Mouse (Mus musculus) G1E (cell line): ENCODE measurements at regions not wholly inside any gene's neighbourhood (a gene's known extent, or its start where the extent isn't known, plus 50 kb on each side); places are given as distances from the start of the nearest gene placed in this dataset.

Experiments used
- ATAC-seq: 2 replicates; pipeline ENCODE4 v1.8.0; 2016; ENCODE audit warnings: mild to moderate bottlenecking; ENCODE audit not compliant: insufficient number of reproducible peaks, poor library complexity, low FRiP score, severe bottlenecking; ENCODE audit errors: extremely low read depth
- DNase-seq: peaks from one replicate; pipeline ENCODE4 v3.0.0; 2012; ENCODE audit warnings: low spot score
- H3K27me3 ChIP-seq: 2 replicates; pipeline ENCODE4 v1.6.1; 2012; ENCODE audit warnings: mild to moderate bottlenecking, low read length, inconsistent platforms; ENCODE audit not compliant: insufficient read depth
- H3K36me3 ChIP-seq: replicated peaks from 2 replicates; pipeline ENCODE3; 2012; ENCODE audit warnings: mild to moderate bottlenecking, inconsistent platforms
- H3K4me1 ChIP-seq: 2 replicates; pipeline ENCODE4 v1.6.1; 2012; ENCODE audit warnings: low read depth, low read length, inconsistent platforms, mixed read lengths; ENCODE audit not compliant: insufficient read depth
- H3K4me3 ChIP-seq: 2 replicates; pipeline ENCODE4 v1.5.1; 2012; ENCODE audit warnings: low read depth, mild to moderate bottlenecking, inconsistent platforms, low read length, moderate library complexity, mixed read lengths
- H3K9me3 ChIP-seq: replicated peaks from 2 replicates; pipeline ENCODE4 v1.6.1; 2012; ENCODE audit warnings: inconsistent platforms
- CTCF ChIP-seq: IDR thresholded peaks from 2 replicates; pipeline ENCODE4 v1.5.1; 2012; ENCODE audit warnings: low read depth, low read length, inconsistent platforms, mixed read lengths
- GATA1 ChIP-seq: IDR thresholded peaks from 2 replicates; pipeline ENCODE4 v1.6.1; 2012; ENCODE audit warnings: borderline replicate concordance, low read length, inconsistent platforms, mixed read lengths
- GATA2 ChIP-seq: IDR thresholded peaks from 2 replicates; pipeline ENCODE4 v1.6.1; 2012; ENCODE audit warnings: low read depth, low read length, inconsistent platforms, borderline replicate concordance
- POLR2AphosphoS5 ChIP-seq: IDR thresholded peaks from 2 replicates; pipeline ENCODE4 v1.6.1; 2012; ENCODE audit warnings: low read depth, low read length, inconsistent platforms; ENCODE audit not compliant: insufficient replicate concordance
- TAL1 ChIP-seq: conservative IDR thresholded peaks from 2 replicates; pipeline ENCODE4 v1.6.1; 2012; ENCODE audit warnings: low read depth, low read length, inconsistent platforms, mixed read lengths

DNA sequence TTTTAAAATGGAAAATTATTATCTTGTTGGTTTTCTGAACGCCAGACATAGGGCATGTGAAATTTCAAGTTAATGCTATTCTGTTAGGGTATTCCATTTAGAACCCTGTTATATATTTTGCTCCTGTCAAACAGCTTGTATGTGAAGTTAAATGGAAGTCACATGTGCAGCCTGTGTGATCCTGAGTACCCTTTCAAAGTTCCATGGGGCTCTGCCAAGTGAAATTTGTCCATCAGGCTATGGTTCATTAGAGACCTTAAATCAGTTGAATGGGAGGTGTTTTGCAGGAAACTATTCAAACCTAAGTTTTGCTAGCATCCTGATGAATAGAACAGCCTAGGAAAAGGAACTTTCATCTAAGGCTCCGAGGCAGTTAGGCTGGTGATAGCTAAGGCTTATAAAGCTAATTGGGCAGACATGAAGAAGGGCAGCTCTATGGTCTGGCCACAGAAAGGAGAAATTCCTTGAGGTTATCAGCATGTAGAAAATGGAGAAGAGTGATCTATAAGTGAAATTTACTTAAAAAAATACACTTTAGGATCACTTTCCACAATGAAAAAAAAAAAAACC lies 1180.2 kb upstream of the Zeb2 start:
- TF ChIP-seq GATA2 (no peak), POLR2AphosphoS5 (no peak), GATA1 (no peak), TAL1 (no peak), CTCF (no peak)
- ATAC-seq (no peak), DNase-seq (no peak)
- no peaks in the 10 kb centered on the region for H3K27me3 ChIP-seq
- no peaks in the 10 kb centered on the region for H3K9me3 ChIP-seq
- H3K4me1 ChIP-seq, result peaks cover 9% of the 10 kb centered on the region
- H3K4me3 ChIP-seq, result no peak overlapping the region
- no peaks in the 10 kb centered on the region for H3K36me3 ChIP-seq

DNA sequence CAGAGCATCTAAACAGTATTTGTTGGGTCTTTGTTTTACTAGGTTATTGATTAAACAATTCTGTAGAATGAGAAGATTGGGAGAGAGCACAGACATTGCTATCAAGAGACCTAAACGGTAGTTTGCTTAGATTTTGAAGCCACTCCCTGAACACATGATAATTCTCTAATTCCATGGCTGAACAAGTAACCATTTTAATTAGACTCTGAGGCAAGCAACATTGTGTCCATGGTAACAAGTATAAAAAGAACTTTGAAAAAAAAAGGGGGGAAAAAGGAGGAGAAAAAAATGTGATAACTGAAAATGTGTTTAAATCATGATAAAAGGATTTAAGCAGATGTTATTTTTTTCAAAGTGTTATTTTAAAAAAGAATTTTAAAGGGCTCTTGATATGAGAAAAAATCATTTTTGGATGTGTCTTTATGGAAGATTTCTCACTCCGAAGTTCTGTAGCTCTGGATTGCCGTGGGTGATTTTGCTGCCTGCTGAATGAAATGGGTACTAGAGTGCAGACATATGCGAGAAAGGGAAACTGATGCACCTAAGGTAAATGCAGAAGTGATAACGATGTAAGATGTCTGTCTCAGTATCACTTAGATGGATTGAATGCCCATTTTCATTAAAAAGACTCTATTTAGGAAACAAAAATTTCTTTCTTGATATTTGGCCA lies 1166.9 kb upstream of the Zeb2 start:
- ATAC-seq (no peak), DNase-seq (no peak)
- no peak overlapping the region for H3K4me3 ChIP-seq
- H3K27me3 ChIP-seq, result no peaks in the 10 kb centered on the region
- H3K9me3 ChIP-seq, result no peaks in the 10 kb centered on the region
- TF ChIP-seq CTCF (no peak), GATA1 (no peak), TAL1 (no peak), GATA2 (no peak), POLR2AphosphoS5 (no peak)
- no peaks in the 10 kb centered on the region for H3K36me3 ChIP-seq
- H3K4me1 ChIP-seq, result no peaks in the 10 kb centered on the region

DNA sequence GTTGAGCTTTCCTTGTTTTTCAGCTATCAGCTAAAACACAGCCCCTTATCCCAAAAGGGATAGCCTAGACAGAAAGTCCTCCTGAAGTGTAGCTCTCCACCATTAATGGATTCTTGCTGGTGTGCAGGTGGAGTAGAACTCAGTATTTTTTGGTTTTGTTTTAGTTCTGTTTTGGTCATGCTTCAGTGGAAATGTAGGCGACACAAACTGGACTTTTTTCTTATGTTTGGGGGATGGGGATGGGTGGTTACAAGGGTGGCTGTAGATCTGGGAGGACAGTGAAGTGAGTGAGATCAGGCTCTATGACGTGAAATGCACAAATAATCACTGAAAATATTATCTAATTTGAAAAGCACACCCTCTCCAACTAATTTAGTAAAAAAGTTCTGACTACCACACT lies 1163.6 kb upstream of the Zeb2 start:
- no peaks in the 10 kb centered on the region for H3K27me3 ChIP-seq
- ATAC-seq, result no peak
- TF ChIP-seq GATA2 (no peak), POLR2AphosphoS5 (no peak), TAL1 (no peak), CTCF (no peak), GATA1 (no peak)

DNA sequence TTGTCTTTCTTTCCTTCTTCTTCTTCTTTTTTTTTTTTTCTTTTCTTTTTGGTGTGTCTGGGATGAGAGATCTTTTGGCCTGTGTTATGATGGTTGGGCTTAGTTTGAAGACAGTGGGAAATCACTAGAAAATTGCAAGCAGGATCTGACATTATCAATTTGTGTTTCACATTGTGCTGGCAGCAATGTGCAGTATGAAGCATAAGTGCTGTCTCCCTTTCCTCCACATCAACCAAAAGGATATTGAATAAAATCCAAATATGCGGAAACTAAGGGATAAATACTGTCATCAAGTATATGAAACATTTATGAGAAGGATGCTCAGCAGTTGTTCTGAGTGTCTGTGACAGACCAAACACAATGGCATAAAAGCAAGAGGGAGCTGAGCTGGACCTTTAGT lies 1144.4 kb upstream of the Zeb2 start:
- TF ChIP-seq GATA1, result no peak
- no peak for TF ChIP-seq TAL1
- no peak for TF ChIP-seq CTCF
- no peak for TF ChIP-seq GATA2
- no peak for TF ChIP-seq POLR2AphosphoS5
- no peak for DNase-seq
- no peak for ATAC-seq
- Histone ChIP-seq H3K27me3 (no peaks in the 10 kb centered on the region), H3K36me3 (no peaks in the 10 kb centered on the region), H3K4me1 (no peaks in the 10 kb centered on the region), H3K9me3 (no peaks in the 10 kb centered on the region), H3K4me3 (no peak overlapping the region)

More for the DNA sequence above, 1163.6 kb upstream of the Zeb2 start:
- Histone ChIP-seq H3K36me3 (no peaks in the 10 kb centered on the region), H3K4me1 (no peaks in the 10 kb centered on the region), H3K9me3 (no peaks in the 10 kb centered on the region), H3K4me3 (no peak overlapping the region)
- DNase-seq, result no peak

DNA sequence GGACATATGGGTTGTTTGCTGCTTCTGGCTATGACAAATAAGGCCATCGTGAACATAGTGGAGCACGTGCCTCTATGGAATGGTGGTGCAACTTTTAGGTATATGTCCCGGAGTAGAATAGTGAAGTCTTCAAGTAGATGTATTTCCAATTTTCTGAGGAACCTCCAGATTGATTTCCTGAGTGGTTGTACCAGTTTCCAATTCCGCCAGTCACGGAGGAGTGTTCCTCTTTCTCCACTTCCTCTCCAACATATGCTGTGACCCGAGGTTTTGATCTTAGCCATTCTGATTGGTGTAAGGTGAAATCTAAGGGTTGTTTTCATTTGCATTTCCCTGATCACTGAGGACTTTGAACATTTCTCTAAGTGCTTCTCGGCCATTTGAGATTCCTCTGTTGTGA lies 1134.4 kb upstream of the Zeb2 start:
- H3K4me3 ChIP-seq, result no peak overlapping the region
- H3K36me3 ChIP-seq, result no peaks in the 10 kb centered on the region
- H3K4me1 ChIP-seq, result no peaks in the 10 kb centered on the region
- no peaks in the 10 kb centered on the region for H3K9me3 ChIP-seq
- ATAC-seq (no peak), DNase-seq (no peak)
- TF ChIP-seq POLR2AphosphoS5 (no peak), CTCF (no peak), GATA2 (no peak), TAL1 (no peak), GATA1 (no peak)
- H3K27me3 ChIP-seq, result no peaks in the 10 kb centered on the region

- TF ChIP-seq CTCF (no peak), TAL1 (no peak), GATA2 (no peak), GATA1 (no peak), POLR2AphosphoS5 (no peak)
- H3K4me1 ChIP-seq, result no peaks in the 10 kb centered on the region
- no peaks in the 10 kb centered on the region for H3K27me3 ChIP-seq
- H3K9me3 ChIP-seq, result no peaks in the 10 kb centered on the region
- peak; percentile 84 for ATAC-seq
- no peak overlapping the region for H3K4me3 ChIP-seq
- no peak for DNase-seq
- H3K36me3 ChIP-seq, result no peaks in the 10 kb centered on the region
Observed at GRCm38 (mm10) chr2:46245717-46246116, 1128.5 kb upstream of the Zeb2 start.

GRCm38 (mm10) chr2:46244697-46245096 lies 1127.5 kb upstream of the Zeb2 start:
- no peak overlapping the region for H3K4me3 ChIP-seq
- no peak for TF ChIP-seq GATA2
- no peak for TF ChIP-seq CTCF
- TF ChIP-seq GATA1, result no peak
- TF ChIP-seq POLR2AphosphoS5, result no peak
- no peak for TF ChIP-seq TAL1
- no peaks in the 10 kb centered on the region for H3K4me1 ChIP-seq
- no peaks in the 10 kb centered on the region for H3K9me3 ChIP-seq
- ATAC-seq (no peak), DNase-seq (no peak)
- H3K27me3 ChIP-seq, result no peaks in the 10 kb centered on the region
- H3K36me3 ChIP-seq, result no peaks in the 10 kb centered on the region
